Mouse (Mus musculus): Measurements from ENCODE around the gene Cfap300.

DNA sequence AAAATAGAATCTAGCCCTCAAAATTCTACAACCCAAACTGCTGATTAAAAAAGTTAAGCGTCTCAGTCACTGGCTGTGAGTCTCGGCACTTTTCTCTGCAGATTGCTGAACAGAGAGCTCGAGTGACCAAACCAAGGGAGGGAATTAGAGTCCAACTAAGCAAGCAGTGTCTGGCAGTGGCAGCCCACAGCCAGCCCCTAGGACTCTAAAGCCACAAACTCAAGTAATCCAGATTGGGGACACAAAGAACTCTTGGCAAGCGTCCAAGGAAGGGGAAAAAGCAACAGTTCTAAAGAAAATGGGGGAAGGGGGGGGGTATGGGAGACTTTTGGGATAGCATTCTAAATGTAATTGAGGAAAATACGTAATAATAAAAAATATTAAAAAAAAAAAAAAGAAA is 48.3 kb downstream of the Cfap300 start:
- TF ChIP-seq CTCF (conservative IDR thresholded peaks at IDR 0.05; ENCODE audit: insufficient read depth, insufficient read length, low read depth, low read length) (no peak), POLR2A (IDR thresholded peaks at IDR 0.05; ENCODE audit: low read depth, low read length) (no peak)

Data from kidney, adult 2 months (tissue).